Mouse (Mus musculus): Measurements from ENCODE around the gene Slc30a3.

- no peak for TF ChIP-seq POLR2A (IDR thresholded peaks at IDR 0.05; ENCODE audit: insufficient read depth, low read length)
- no peak for TF ChIP-seq CTCF (IDR thresholded peaks at IDR 0.05; ENCODE audit: low read depth, low read length)
- TF ChIP-seq EP300 (IDR thresholded peaks at IDR 0.05; ENCODE audit: insufficient read depth, low read depth, low read length): no peak
These were observed 13.8 kb downstream of the Slc30a3 start for GRCm38 (mm10) chr5:31094100-31094798.

Measured in ES-Bruce4 (cell line).